In the genomic region with DNA sequence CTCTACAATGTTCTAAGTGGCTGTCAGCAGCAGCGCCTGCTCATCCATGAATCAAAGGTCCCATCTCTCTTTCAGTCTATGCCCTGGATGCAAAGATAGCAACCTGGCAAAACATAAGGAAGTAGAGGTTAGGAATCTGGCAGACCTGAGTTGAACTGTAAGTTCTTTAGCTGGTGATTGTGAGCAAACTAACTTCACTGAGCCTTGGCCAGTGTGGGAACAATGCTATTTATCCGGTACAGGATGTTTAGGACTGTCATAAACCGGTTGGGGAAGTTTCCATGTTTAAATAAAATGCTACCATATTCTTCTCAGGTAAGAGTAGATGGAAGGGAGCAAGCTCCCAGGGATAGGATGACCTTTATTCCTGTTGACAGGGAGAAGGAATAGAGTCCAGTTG, we compare ENCODE assay signal across 24 mouse cellular contexts.
"Had no signal": no experiment of that assay in that cellular context is flagged by ENCODE, and none has a peak within 500 bp of the region (broad histone marks: within the 10 kb centered on the region; RNA-seq: fewer than 3 reads in every experiment).

No protein-coding gene starts in this region.

- H3K9me3 ChIP-seq: heart, embryonic 10.5 days; heart, embryonic 12.5 days; hindbrain, embryonic 13.5 days; hindbrain, embryonic 15.5 days; kidney, embryonic 15.5 days; limb, embryonic 13.5 days; limb, embryonic 15.5 days; liver, embryonic 15.5 days had no signal

- H3K4me1 ChIP-seq: hindbrain, embryonic 13.5 days; hindbrain, embryonic 15.5 days; kidney, embryonic 15.5 days; limb, embryonic 13.5 days; limb, embryonic 15.5 days had no signal

- H3K27ac ChIP-seq: hindbrain, embryonic 13.5 days; hindbrain, embryonic 15.5 days; hindbrain, postnatal 0 days; kidney, embryonic 15.5 days; kidney, postnatal 0 days; limb, embryonic 13.5 days; limb, embryonic 15.5 days had no signal

- H3K4me3 ChIP-seq: heart, embryonic 10.5 days; heart, embryonic 12.5 days; hindbrain, embryonic 13.5 days; hindbrain, embryonic 15.5 days; kidney, embryonic 15.5 days; limb, embryonic 13.5 days; limb, embryonic 15.5 days; liver, embryonic 15.5 days had no signal

- H3K9ac ChIP-seq: heart, embryonic 12.5 days; hindbrain, embryonic 13.5 days; hindbrain, embryonic 15.5 days; kidney, embryonic 15.5 days; limb, embryonic 13.5 days; limb, embryonic 15.5 days; liver, embryonic 15.5 days had no signal

- ATAC-seq: hindbrain, postnatal 0 days; intestine, embryonic 16.5 days had no signal

- H3K27me3 ChIP-seq: heart, embryonic 12.5 days; hindbrain, embryonic 13.5 days; hindbrain, embryonic 15.5 days; kidney, embryonic 15.5 days; limb, embryonic 13.5 days; limb, embryonic 15.5 days; liver, embryonic 15.5 days had no signal

- H3K36me3 ChIP-seq: heart, embryonic 10.5 days; heart, embryonic 12.5 days; hindbrain, embryonic 13.5 days; hindbrain, embryonic 15.5 days; kidney, embryonic 15.5 days; limb, embryonic 13.5 days; limb, embryonic 15.5 days; liver, embryonic 15.5 days had no signal

- DNase-seq: gastrocnemius, postnatal 14 days; gastrocnemius, postnatal 36 days; heart, adult 18-20 months; heart, postnatal 14 days; heart, postnatal 36 days; kidney, adult 11 months; kidney, adult 2 months; kidney, adult 9 months; kidney, postnatal 14 days; kidney, postnatal 36 days; layer of hippocampus, adult 9-11 months; layer of hippocampus, postnatal 36 days; left cerebral cortex, postnatal 4 days had no signal

- H3K4me2 ChIP-seq: heart, embryonic 12.5 days; hindbrain, embryonic 13.5 days; hindbrain, embryonic 15.5 days; kidney, embryonic 15.5 days; limb, embryonic 13.5 days; limb, embryonic 15.5 days; liver, embryonic 15.5 days had no signal
